Mouse (Mus musculus) cerebellum, adult 11-12 months (tissue): ENCODE measurements around the gene Psd.

Source experiments
- DNase-seq: peaks from one replicate; pipeline ENCODE4 v3.0.0; 2022

Gene Psd

GRCm38 (mm10) chr19:46304216-46304841 lies 22.6 kb downstream of the Psd start, which contains the start of gene Nfkb2:
Gene Nfkb2, plus strand, starts transcription at chr19:46304320.
- peak; percentile 72 for DNase-seq

DNA sequence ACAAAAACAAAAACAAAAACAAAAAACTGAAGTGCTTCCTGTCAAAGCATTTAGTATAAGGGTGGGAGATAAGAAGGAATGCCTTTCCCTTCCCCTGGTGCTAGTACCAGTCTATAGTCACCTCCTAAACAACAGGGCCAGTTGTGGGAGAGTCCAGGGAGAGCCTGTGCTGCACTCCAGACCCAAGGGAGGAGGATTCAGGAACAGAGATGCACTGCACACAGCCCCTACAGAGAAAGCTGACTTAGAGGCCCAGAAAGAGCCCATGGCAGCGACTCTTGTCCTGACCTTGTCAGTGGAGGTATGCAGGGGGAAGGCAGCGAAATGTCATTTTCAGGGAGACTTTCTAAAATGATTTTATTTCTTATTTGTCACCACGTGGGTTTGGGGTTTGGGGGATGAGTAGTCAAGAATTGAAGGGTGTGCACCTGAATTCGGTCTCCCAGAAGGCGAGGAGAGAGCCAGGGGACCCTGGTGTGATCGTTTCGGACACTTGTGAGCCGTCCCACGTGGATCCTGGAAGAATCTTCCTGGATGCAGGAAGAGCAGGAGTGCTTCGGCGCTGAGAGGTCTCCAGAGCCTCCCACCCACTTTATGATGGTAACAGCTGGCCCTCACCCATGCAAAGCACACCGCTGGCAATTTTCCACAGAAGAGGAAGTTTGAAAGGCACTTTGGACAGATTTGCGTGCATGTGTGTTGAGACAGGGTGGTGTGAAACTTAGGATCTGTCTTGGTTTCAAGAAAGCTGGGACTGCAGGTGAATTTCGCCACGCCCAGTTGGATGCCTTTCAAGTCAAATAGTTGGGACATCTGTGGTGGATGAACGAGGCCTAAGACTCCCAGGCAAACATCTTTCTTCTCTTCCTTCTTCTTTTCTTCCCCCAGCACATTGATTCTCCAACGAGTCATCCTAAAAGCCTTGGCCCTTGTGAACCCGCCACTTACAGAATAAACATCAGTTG lies 23.4 kb downstream of the Psd start:
- DNase-seq: peak; percentile 28

GRCm38 (mm10) chr19:46302551-46302950 lies 24.4 kb downstream of the Psd start:
- no peak for DNase-seq

GRCm38 (mm10) chr19:46300294-46301045 lies 26.5 kb downstream of the Psd start:
- no peak for DNase-seq

- no peak for DNase-seq
These were observed 30.0 kb downstream of the Psd start for GRCm38 (mm10) chr19:46296938-46297337.

DNA sequence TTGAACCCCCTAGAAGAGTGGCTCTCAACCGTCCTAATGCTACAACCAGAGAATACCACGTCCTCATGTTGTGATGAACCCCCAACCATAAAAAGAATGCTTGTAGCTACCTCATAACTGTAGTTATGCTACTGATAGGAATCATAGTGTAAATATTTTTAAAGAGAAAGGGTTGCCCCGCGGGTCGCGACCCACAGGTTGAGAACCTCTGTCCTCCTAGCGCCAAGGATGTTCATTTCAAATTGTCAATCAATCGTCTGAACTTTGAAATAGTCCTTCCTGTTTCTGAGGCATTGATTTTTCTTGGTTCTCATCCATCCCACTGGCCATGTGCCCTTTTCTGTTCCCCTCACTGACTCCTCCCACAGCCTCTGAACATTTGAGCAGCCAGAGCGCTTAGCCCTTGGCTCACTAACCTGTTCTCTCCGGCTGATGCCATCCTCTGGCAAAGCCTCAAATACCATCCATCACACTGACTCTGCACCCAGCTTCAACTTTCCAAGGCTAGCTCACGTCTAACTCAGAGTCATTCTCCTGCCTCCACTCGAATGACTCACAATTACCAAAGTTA lies 36.3 kb downstream of the Psd start:
- no peak for DNase-seq

DNA sequence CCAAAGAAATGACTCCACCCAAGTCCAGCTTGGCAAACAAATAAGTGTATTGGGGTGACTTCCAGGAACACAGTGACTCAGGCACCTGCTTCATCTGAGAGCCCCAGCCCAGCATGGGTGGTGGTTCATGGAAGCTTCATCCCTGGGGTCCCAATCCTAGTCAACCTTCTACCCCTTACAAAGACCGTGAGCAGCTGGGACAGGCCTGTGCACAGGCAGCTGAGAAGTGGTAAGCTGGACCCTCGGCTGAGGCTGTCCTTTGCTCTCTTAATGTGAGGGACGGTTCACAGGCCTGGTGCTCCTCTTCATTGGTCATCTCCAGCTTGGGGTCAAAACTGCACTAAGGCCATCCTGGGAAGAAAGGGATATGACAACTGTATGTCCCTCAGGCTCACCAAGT lies 39.4 kb downstream of the Psd start:
- no peak for DNase-seq

GRCm38 (mm10) chr19:46286926-46287325 lies 40.0 kb downstream of the Psd start:
- no peak for DNase-seq

DNA sequence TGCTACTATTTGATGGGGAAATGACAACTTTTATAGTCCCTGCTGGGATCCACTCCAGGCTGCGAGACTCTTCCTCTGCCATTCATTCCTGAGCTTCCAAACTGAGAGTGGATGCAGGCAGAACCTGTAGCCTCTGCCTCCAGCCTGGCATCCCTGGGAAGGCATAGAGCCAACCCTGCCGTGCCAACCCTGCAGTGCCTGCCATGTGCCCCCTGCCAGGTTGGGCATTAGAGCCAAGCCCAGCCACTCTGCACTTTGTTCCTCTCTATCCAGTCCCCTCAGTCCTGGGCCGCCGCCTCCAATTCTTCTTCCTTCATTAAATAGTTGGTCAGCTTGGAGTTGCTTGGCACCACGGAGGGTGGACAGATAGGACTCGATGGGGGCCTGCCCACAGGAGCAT lies 40.9 kb downstream of the Psd start:
- peak; percentile 91 for DNase-seq

DNA sequence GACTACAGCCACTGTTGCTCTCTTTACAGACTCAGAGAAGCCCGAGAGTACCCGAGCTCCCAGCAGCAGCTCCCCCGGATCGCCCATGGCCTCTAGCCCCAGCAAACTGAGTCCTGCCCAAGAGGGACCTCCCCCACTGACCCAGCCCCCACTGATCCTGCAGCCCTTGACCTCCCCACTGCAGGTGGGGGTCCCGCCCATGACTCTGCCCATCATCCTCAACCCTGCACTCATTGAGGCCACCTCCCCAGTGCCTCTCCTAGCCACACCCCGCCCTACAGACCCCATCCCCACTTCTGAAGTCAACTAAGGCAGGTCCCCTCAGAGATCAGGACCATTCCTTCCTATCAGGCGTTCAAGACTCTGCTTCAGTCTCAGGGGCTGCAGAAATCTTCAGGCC lies 41.3 kb downstream of the Psd start:
- peak; percentile 42 for DNase-seq

- peak; percentile 47 for DNase-seq
These were observed 42.3 kb downstream of the Psd start for GRCm38 (mm10) chr19:46284686-46285085.

GRCm38 (mm10) chr19:46282081-46282849 lies 44.7 kb downstream of the Psd start:
- no peak for DNase-seq

GRCm38 (mm10) chr19:46275307-46275706 lies 51.6 kb downstream of the Psd start:
- DNase-seq: no peak

GRCm38 (mm10) chr19:46264762-46265161 lies 62.2 kb downstream of the Psd start:
- DNase-seq: no peak
